Mouse (Mus musculus): ENCODE results near the gene Mapkap1. TPM values are rescaled to one million over a fixed set of nuclear protein-coding genes. Genes with fewer than 3 reads are reported as not detected.

Gene Mapkap1
- polyA plus RNA-seq, 1 experiment, result 35.9 TPM

GRCm38 (mm10) chr2:34622518-34622917 lies 215.9 kb downstream of the Mapkap1 start:
- DNase-seq (ENCODE audit: low read depth, low spot score), result no peak
- WGBS, result 50% methylated on average over 11 of the region's 11 CpGs

DNA sequence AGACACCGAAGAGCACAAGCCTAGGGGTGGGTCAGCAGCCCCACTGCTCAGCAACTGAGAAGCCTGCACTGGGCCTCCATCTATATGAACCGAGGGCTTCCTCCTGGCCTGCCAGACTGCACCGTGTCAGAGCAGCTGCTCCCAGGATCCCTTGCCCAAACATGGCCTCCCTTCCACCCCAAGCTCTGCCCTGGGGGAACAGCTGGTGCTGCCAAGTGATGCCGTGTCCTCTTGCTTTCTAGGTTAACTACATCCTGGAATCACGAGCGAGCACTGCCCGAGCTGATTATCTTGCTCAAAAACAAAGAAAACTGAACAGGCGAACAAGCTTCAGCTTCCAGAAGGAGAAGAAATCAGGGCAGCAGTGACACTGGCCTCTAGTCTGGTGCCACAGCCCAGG lies 216.6 kb downstream of the Mapkap1 start:
- WGBS, result 87% methylated on average over 8 of the region's 8 CpGs
- DNase-seq (ENCODE audit: low read depth, low spot score), result no peak

- WGBS, result 95% methylated on average over 12 of the region's 12 CpGs
- DNase-seq (ENCODE audit: low read depth, low spot score), result no peak
These were observed 217.5 kb downstream of the Mapkap1 start for GRCm38 (mm10) chr2:34624076-34624475.

GRCm38 (mm10) chr2:34627328-34628226 lies 221.0 kb downstream of the Mapkap1 start:
- DNase-seq (ENCODE audit: low read depth, low spot score), result no peak
- 72% methylated on average over 17 of the region's 17 CpGs for WGBS

DNA sequence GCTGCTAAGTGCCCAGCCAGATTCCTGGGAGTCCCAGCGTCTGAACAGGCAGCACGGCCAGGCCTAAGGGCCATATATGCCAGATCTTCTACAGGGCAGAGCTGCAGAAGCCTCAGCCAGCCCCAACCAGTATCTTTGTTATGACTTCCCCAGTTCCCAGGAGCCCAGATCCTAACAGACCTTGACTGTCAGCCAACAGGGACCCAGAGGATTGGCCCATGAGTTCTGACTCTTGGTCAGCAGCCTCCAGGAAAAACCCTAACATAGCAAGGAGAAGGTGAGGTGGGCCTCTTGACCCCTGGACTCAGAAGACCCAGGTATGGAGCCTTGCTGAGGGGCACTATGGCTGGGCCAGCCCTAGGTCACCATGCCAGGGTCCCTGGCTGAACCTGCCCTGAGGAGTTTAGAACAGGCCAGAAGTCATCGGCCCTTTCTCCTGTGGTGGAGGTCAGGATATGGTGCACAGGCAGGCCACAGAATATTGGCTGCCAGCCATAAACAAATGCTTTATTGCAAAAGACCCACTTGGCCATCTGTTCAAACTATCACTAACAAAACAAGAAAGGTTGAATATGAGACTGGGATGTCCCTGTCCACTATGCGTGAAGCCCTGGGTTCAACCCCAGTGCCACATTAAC lies 222.5 kb downstream of the Mapkap1 start:
- DNase-seq (ENCODE audit: low read depth, low spot score), result no peak
- 60% methylated on average over 4 of the region's 4 CpGs for WGBS

DNA sequence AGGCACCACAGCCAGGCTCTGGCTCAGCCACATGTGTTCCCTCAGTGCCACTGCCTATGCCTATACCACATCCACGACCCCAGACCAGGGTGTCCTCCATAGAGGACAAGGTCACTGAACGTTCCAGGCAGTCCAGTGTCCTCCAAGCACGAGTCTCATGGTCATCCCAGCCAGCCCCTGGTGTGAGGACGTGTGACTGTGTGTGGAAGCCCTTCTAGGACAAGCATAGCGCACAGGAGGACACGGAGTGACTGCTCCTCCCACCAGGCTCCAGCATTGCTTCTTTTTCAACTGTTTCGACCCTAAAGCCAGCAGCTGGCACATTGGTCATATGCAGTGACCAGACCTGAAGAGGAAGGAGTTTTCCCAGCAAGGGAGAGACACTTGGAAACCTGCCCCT lies 223.2 kb downstream of the Mapkap1 start:
- 70% methylated on average over 7 of the region's 7 CpGs for WGBS
- no peak for DNase-seq (ENCODE audit: low read depth, low spot score)

- WGBS, result 82% methylated on average over 6 of the region's 6 CpGs
- no peak for DNase-seq (ENCODE audit: low read depth, low spot score)
These were observed 223.9 kb downstream of the Mapkap1 start for GRCm38 (mm10) chr2:34630445-34630844.

DNA sequence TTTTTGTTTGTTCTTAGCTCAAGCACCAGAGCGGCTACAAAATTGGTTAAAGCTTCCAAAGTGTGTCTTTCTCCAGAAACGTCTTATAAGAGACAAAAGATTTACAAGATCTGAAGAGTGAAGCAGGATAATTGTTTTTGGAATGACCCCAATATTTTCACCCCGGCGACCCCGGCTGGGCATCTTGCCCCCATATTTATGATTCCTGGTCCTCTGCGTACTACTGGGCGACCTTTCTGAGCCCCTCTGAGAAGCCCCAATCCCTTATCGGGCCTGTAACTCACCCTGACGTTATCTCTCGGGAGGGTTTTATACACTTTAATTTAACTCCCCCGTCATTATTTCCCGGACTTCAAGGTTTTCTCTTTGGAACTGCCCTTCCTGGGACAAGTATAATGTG lies 225.5 kb downstream of the Mapkap1 start:
- WGBS, result 46% methylated on average over 12 of the region's 12 CpGs

DNA sequence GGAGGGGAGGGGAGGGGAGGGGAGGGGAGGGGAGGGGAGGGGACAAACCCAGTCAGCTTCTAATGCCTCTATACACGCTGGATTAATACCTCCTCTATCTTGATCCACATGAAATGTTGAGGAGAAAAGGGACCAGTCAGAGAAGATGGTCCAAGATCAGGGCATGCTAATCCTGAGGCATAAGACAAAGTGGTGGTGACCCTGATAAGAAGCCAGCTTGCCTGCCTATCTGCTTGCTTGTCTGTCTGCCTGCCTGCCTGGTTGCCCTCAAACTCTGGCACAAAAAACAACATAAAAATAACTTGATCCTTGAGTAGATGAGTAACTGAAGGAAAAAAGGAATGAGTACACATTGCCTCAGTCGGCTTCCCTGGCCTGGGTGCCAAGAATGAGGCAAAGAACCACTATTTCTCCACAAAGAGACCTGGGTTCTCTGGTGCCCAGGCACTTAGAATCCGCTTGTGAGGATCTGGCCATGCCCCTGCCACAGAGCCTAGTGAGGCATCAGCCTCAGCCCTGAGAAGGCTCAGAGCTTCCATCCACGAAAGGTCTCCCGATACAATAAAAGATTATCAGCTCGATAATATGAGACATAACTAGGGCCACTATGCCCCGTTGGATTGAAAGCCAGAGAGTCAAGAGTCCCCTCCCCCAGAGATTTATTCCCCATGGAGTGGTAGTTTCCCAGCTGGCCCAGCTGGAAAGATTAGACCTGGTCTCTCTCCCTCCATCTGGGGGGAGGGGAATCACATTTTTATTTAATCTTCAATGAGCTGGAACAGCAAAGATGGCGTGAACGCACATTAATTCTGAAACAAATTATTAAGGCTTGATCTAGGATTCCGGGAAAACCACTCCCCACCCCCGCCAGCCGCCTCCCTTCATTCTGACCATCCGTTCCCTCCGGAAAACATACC lies 228.9 kb downstream of the Mapkap1 start:
- no peak for DNase-seq (ENCODE audit: low read depth, low spot score)
- 82% methylated on average over 14 of the region's 14 CpGs for WGBS

More for the DNA sequence above, 225.5 kb downstream of the Mapkap1 start:
- DNase-seq (ENCODE audit: low read depth, low spot score), result no peak

DNA sequence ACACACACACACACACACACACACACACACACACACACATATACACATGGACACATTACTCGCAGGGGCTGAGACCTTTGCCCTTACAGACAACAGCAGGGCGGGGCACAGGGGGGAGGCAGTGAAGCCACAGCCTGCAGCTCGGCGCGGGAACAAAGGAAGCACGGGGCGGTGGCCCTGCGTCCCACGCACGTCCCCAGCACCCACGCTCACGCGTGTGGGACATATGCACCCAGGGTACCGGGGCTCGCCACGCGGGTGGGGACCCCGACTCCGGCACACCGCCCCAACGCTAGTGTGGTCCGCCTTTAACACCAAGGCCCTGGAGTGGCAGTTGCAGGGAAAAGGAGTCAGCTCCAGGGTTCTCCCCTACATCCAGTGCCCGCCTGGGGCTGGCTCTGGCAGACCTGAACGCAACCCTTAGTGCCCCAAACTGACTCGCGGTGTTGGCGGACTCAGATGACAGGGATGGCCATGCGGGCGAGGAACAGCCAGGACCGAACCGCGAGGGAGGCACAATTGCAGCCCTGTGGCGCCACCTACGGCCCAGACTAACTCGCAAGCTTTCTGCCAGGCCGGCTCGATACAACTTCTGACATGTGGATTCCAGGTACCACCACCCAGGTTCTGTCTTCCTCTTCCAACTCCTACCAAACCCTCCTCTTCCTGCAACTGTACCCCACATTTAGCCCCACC lies 232.5 kb downstream of the Mapkap1 start:
- WGBS, result 11% methylated on average over 37 of the region's 37 CpGs
- DNase-seq (ENCODE audit: low read depth, low spot score), result peak; percentile 33

GRCm38 (mm10) chr2:34639725-34640124 lies 233.2 kb downstream of the Mapkap1 start:
- no peak for DNase-seq (ENCODE audit: low read depth, low spot score)
- 54% methylated on average over 5 of the region's 5 CpGs for WGBS

GRCm38 (mm10) chr2:34642351-34642750 lies 235.8 kb downstream of the Mapkap1 start:
- 58% methylated on average over 2 of the region's 2 CpGs for WGBS
- no peak for DNase-seq (ENCODE audit: low read depth, low spot score)

DNA sequence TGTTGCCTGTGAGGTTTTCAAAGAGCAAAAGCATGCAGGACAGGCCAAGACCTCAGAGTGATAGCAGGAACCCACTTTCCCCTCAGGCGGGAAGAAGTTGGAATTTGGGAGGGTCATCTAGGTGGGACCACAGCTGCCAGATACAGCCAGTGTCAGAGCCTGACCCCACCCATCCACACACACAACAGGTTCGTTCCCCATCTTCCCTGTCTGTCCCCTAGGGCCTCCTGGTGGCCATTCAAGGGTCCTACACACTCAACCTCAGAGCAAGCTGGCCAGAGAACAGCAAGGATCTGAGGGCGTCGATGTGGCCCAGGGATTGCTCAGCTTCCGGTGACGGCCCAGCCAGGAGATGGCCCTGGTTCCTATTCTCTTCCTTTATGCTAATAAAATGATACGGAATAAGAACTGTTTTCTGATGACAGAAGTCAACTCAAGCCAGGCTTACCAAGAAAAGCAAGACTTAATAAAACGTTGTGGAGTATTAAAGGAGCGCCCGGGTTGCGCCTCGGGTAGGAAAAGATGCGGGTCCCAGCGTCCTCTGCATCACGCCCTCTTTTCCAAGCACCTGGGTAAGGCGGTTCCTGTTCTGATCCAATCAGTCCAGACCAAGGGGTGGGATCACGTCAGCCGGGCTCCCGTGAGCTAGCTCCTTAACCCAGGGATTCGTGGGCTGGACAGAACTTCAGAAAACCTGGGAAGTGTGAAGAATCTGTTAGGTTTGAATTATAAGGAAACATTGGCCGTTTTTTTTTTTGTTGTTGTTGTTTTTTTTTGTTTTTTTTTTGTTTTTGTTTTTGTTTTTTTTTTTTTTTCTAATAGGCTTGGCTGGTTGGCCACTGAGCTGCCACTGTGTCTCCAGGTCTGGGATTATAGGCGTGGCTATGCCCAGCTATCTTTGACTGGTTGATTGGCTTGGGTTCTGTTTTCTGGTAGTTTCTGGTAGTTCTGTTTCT lies 238.3 kb downstream of the Mapkap1 start:
- no peak for DNase-seq (ENCODE audit: low read depth, low spot score)
- whole genome bisulfite sequencing, result 61% methylated on average over 22 of the region's 22 CpGs

DNA sequence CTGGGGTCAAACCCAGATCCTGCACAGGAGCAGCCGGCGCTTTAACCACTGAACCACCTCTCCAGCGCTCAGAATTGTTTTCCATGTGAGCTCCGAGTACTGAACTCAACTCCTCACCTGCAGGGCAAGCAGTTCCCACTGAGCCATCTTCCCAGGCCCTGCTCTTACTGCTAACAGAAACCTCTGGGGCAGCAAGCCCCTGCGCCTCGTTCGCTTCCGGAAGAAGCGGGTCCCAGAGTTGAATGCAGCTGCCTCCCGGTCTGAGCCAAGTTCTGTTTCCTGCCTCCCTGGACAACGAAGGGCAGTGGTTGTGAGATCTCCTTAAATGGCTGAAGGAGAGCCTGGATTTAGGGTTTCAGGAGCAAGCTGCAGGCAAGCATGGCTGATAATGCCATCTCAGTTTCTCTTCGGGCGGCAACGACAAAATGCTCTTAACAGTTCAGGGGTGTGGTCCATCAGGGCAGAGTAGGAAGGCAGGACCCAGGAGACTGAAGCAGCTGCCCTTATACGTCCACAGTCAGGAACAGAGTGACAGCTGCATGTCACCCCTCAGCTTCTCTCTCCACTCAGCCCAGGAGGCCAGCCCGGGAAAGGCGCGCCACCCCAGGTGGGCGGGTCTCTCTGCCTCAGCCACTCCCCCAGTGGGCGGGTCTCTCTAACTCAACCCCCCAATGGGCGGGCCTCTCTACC lies 239.4 kb downstream of the Mapkap1 start:
- peak; percentile 48 for DNase-seq (ENCODE audit: low read depth, low spot score)
- WGBS, result 7% methylated on average over 21 of the region's 21 CpGs

GRCm38 (mm10) chr2:34646541-34646865 lies 239.9 kb downstream of the Mapkap1 start:
- DNase-seq (ENCODE audit: low read depth, low spot score), result no peak
- WGBS, result 9% methylated on average over 5 of the region's 5 CpGs

GRCm38 (mm10) chr2:34647410-34647809 lies 240.8 kb downstream of the Mapkap1 start:
- 52% methylated on average over 11 of the region's 11 CpGs for WGBS
- DNase-seq (ENCODE audit: low read depth, low spot score), result no peak

GRCm38 (mm10) chr2:34667820-34668219 lies 261.2 kb downstream of the Mapkap1 start:
- no peak for DNase-seq (ENCODE audit: low read depth, low spot score)
- 84% methylated on average over 10 of the region's 10 CpGs for WGBS

Measured in large intestine, adult 2 months (tissue).